Mouse (Mus musculus): Measurements from ENCODE around the gene Gm28230.

Gene Gm28230

GRCm38 (mm10) chr2:74722949-74723348, 3.6 kb upstream of the Gm28230 start:
- no peak for DNase-seq (ENCODE audit: low spot score in 2 of 2)

- no peak for DNase-seq (ENCODE audit: low spot score in 2 of 2)
Observed at GRCm38 (mm10) chr2:74724244-74725015, 2.1 kb upstream of the Gm28230 start.

GRCm38 (mm10) chr2:74725171-74725570, 1.4 kb upstream of the Gm28230 start:
- no peak for DNase-seq (ENCODE audit: low spot score in 2 of 2)

- DNase-seq (ENCODE audit: low spot score in 2 of 2), result no peak
Observed at GRCm38 (mm10) chr2:74726973-74727639, 578 bp downstream of the Gm28230 start.

- DNase-seq (ENCODE audit: low spot score in 2 of 2), result no peak
Observed at GRCm38 (mm10) chr2:74727640-74728302, 1.2 kb downstream of the Gm28230 start.

GRCm38 (mm10) chr2:74728303-74728680, 1.8 kb downstream of the Gm28230 start:
- DNase-seq (ENCODE audit: low spot score in 2 of 2), result no peak

- DNase-seq (ENCODE audit: low spot score in 2 of 2), result no peak
Observed at GRCm38 (mm10) chr2:74730331-74730730, 3.8 kb downstream of the Gm28230 start.

GRCm38 (mm10) chr2:74731055-74731454, 4.5 kb downstream of the Gm28230 start:
- DNase-seq (ENCODE audit: low spot score in 2 of 2), result no peak

GRCm38 (mm10) chr2:74731799-74732512, 5.4 kb downstream of the Gm28230 start:
- no peak for DNase-seq (ENCODE audit: low spot score in 2 of 2)

- DNase-seq (ENCODE audit: low spot score in 2 of 2), result no peak
Observed at GRCm38 (mm10) chr2:74732513-74733316, 6.2 kb downstream of the Gm28230 start.

GRCm38 (mm10) chr2:74733317-74733661, 6.8 kb downstream of the Gm28230 start:
- no peak for DNase-seq (ENCODE audit: low spot score in 2 of 2)

GRCm38 (mm10) chr2:74733765-74734164, 7.2 kb downstream of the Gm28230 start:
- DNase-seq (ENCODE audit: low spot score in 2 of 2), result no peak

GRCm38 (mm10) chr2:74734451-74734850, 7.9 kb downstream of the Gm28230 start:
- DNase-seq (ENCODE audit: low spot score in 2 of 2), result no peak

- DNase-seq (ENCODE audit: low spot score in 2 of 2), result no peak
Observed at GRCm38 (mm10) chr2:74734996-74735811, 8.7 kb downstream of the Gm28230 start.

- no peak for DNase-seq (ENCODE audit: low spot score in 2 of 2)
Observed at GRCm38 (mm10) chr2:74735851-74736687, 9.5 kb downstream of the Gm28230 start.

- no peak for DNase-seq (ENCODE audit: low spot score in 2 of 2)
Observed at GRCm38 (mm10) chr2:74736688-74737577, 10.4 kb downstream of the Gm28230 start.

- DNase-seq (ENCODE audit: low spot score in 2 of 2), result no peak
Observed at GRCm38 (mm10) chr2:74737578-74738070, 11.1 kb downstream of the Gm28230 start.

All from natural killer cell, adult 2 months (primary cell).